Mouse (Mus musculus) ES-E14 (cell line): ENCODE measurements around the gene AU018091. TPM values are rescaled to one million over a fixed set of nuclear protein-coding genes. Genes with fewer than 3 reads are reported as not detected.
"Not testable (repeated sequence)": the region's sequence is repeated elsewhere in the genome, so short reads cannot be mapped to it uniquely, and the experiment has no call there.

ENCODE experiments used
- DNase-seq: peaks from one replicate; pipeline ENCODE4 v3.0.0-alpha.2; 2013; ENCODE audit warnings: low read depth, low spot score
- H3K27ac ChIP-seq: 2 replicates; pipeline ENCODE4 v1.5.1; 2012; ENCODE audit warnings: low read depth, mild to moderate bottlenecking, low read length, moderate library complexity, mixed read lengths; ENCODE audit not compliant: poor library complexity, insufficient read depth, severe bottlenecking
- H3K36me3 ChIP-seq: 2 replicates; pipeline ENCODE4 v1.6.1; 2012; ENCODE audit warnings: mild to moderate bottlenecking, low read length, moderate library complexity, mixed read lengths; ENCODE audit not compliant: control insufficient read depth, poor library complexity, insufficient read depth, severe bottlenecking
- H3K4me1 ChIP-seq, 2 experiments: fragments of 150-350 bp in 1 of 2; sonication (generic) in 1 of 2; 2 replicates each; pipeline ENCODE4 v1.6.1; 2012; ENCODE audit warnings: low read length in 2 of 2, mild to moderate bottlenecking in 1 of 2, mixed read lengths in 1 of 2; ENCODE audit not compliant: control insufficient read depth in 2 of 2, insufficient read depth in 2 of 2, poor library complexity in 1 of 2
- H3K4me3 ChIP-seq, 2 experiments: fragments of 150-350 bp in 1 of 2; sonication (generic) in 1 of 2; 2 replicates each; pipeline ENCODE4 v1.5.1; 2012; ENCODE audit warnings: low read length in 2 of 2, low read depth in 1 of 2, mild to moderate bottlenecking in 1 of 2, mixed read lengths in 1 of 2; ENCODE audit not compliant: insufficient read depth in 1 of 2, poor library complexity in 1 of 2, severe bottlenecking in 1 of 2
- H3K9ac ChIP-seq: 2 replicates; pipeline ENCODE4 v1.6.1; 2012; ENCODE audit warnings: low read depth, mild to moderate bottlenecking, low read length, mixed read lengths; ENCODE audit not compliant: poor library complexity, insufficient read depth, severe bottlenecking
- H3K9me3 ChIP-seq: fragments of 150-350 bp; sonication (generic); 2 replicates; pipeline ENCODE4 v1.6.1; 2012; ENCODE audit warnings: low read depth, mild to moderate bottlenecking, low read length; ENCODE audit not compliant: control insufficient read depth, insufficient read depth
- CHD2 ChIP-seq: IDR thresholded peaks from 2 replicates; pipeline ENCODE4 v1.6.1; 2014; ENCODE audit warnings: mild to moderate bottlenecking, low read depth, low read length, inconsistent platforms
- HCFC1 ChIP-seq: IDR thresholded peaks from 2 replicates; pipeline ENCODE4 v1.6.1; 2012; ENCODE audit warnings: low read length, inconsistent platforms, borderline replicate concordance; ENCODE audit not compliant: insufficient read depth
- MAFK ChIP-seq: IDR thresholded peaks from 2 replicates; pipeline ENCODE4 v1.6.1; 2014; ENCODE audit warnings: mild to moderate bottlenecking, low read depth, low read length, inconsistent platforms; ENCODE audit not compliant: insufficient read depth
- ZNF384 ChIP-seq: IDR thresholded peaks from 2 replicates; pipeline ENCODE4 v1.6.1; 2012; ENCODE audit warnings: low read depth, low read length, inconsistent platforms
- in situ Hi-C, 2 experiments: fragments of 600-800 bp; cut with MboI; formaldehyde crosslinking; loops; one replicate each; pipeline ENCODE4 v1.15.1; 2025; ENCODE audit warnings: low sequenced_read_pairs in 2 of 2, inconsistent platforms in 1 of 2; ENCODE audit not compliant: unreplicated experiment in 2 of 2
- total RNA-seq: library from RNA; depleted of rRNA; stranded (reverse); fragments of 300-350 nt; gene quantifications from 2 replicates; pipeline ENCODE4 v1.2.3, GENCODE M21; 2012; rRNA removed

The AU018091 gene
- total RNA-seq, 1 experiment, result 198 TPM

DNA sequence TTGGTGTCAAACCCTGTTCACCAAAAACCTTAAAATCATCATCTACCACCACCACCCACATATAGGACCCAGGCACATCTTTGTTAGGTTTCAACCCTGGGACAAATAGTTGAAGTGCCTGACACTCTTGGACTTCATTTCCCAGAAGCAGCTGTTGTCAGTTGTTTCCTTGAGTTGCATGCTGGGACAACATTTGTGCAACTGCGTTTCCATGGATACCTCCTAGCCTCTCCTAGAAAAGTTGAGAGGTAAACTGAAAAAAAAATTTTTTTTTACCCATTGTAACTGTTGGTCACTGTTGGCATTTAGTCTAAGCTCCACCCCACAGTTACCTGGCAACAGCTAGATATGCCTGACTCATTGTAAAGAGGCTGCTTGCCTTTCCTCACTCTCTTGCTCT lies 34.3 kb downstream of the AU018091 start:
- H3K4me1 ChIP-seq, result no peaks in the 10 kb centered on the region
- H3K27ac ChIP-seq, result no peak overlapping the region
- in situ Hi-C loops, result no loop called here
- TF ChIP-seq MAFK (no peak), HCFC1 (peak; percentile 84)
- no peaks in the 10 kb centered on the region for H3K9me3 ChIP-seq
- peak; percentile 22 for DNase-seq
- no peaks in the 10 kb centered on the region for H3K36me3 ChIP-seq
- peak overlapping the region in 1 of 2 experiments; percentile 35; a peak in 1 of 4 replicates for H3K4me3 ChIP-seq
- no peak overlapping the region for H3K9ac ChIP-seq

DNA sequence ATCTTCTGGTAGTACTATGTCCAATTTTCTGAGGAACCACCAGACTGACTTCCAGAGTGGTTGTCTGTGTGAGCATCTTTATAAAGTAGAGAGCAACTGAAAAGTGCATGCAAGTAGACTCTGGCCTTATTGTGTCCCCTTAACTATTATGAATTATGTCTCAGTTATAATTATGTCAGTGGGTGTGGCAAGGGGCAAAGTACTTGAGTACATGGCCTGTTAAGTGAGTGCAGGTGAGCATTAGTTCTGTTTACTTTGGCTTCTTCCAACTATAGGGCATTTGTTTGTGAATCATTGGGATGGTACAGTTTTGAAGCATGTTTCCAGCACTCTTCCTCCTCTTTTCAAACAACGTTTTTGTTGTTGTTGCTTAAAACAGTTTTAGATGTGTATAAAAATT lies 38.7 kb downstream of the AU018091 start:
- Histone ChIP-seq H3K4me1 (no peaks in the 10 kb centered on the region), H3K9me3 (no peaks in the 10 kb centered on the region)
- TF ChIP-seq CHD2 (no peak), ZNF384 (no peak), HCFC1 (no peak)

DNA sequence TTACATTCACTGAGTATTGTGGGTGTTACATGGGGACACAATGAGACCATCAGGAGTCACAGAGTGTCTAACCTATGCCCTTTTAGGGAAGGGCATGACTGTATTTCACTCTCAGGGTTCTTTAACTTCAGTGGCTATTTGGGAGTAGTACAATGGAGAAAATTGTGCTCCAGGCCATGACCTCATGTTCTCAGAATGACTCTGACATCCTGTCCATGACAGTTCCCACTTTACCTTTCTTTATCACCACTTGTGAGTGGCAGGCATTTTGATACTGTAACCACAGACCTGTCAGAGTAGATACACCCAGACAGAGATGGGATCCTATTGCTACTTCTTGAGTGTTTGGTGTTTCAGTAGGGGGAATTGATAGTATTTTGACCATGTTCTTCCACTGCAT lies 40.4 kb downstream of the AU018091 start:
- H3K36me3 ChIP-seq, H3K9me3 ChIP-seq, H3K9ac ChIP-seq, in situ Hi-C loops, DNase-seq, H3K4me3 ChIP-seq, H3K27ac ChIP-seq, H3K4me1 ChIP-seq: not testable (repeated sequence)

More for the DNA sequence above, 38.7 kb downstream of the AU018091 start:
- DNase-seq, result no peak
- Histone ChIP-seq H3K36me3 (no peaks in the 10 kb centered on the region), H3K27ac (no peak overlapping the region), H3K9ac (no peak overlapping the region), H3K4me3 (no peak overlapping the region)
- in situ Hi-C loops, result no loop called here

DNA sequence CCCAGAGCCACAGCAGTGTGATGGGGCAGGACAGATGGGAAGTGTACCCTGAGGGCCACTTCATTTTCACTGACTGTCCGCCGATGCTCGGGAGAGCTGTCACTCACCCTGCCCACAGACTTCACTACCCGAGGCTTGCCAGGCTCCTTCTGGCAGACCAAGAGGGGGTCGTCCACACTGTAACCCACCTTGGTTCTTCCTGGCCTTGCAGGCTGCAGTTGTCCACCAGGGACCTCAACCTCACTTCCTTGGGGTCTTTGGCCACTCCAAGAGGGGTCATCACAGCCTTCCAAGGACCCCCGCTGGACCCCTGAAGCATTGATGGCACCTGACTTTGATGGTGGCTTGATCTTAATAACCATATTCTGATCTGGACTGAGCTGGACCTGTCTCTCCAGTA lies 57.8 kb downstream of the AU018091 start:
- H3K9me3 ChIP-seq, H3K9ac ChIP-seq, H3K27ac ChIP-seq, in situ Hi-C loops, H3K4me1 ChIP-seq, H3K4me3 ChIP-seq, DNase-seq, H3K36me3 ChIP-seq: not testable (repeated sequence)

DNA sequence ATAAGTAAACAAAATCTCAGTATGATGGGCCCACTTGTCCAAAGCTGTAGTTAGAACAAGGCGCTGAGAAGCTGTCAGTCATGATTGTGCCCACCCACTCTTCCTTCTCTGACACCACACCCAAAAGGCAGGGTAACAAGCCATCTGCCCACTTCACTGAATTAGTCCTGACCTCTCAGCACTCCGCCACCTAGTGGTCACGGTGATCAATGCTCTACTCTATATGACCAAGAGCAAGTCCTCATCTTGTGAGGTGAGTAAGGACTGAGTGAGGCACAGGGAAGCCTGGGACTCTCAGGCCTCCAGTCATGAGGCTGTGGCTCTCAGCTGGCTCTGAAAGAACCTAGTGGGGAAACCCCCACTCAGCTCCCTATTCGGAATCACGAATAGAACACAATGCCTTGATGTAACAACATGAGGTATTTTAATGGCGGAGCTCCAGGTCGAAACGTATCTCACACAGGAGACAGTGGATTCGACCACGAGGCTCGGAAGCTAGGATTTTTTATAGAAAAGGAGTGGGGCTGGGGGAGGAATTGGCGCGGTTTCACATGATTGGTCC lies 62.4 kb downstream of the AU018091 start:
- peak; percentile 21 for DNase-seq
- peak overlapping the region; percentile 62; the same call in 1 of the 2 replicates for H3K27ac ChIP-seq
- in situ Hi-C loops, H3K9ac ChIP-seq, H3K36me3 ChIP-seq, H3K9me3 ChIP-seq, H3K4me3 ChIP-seq, H3K4me1 ChIP-seq: not testable (repeated sequence)

Other genes with a start within 250 kb of the AU018091 start
- 3.7 and 8.0 TPM in 2 replicates for gene Nlrp12, start 80.5 kb upstream of the AU018091 start, total RNA-seq
- 80.8 and 84.1 TPM in 2 replicates for gene Myadm, start 119.9 kb upstream of the AU018091 start, total RNA-seq
- 6.6 and 7.3 TPM in 2 replicates for gene Prkcg, start 120.0 kb upstream of the AU018091 start, total RNA-seq
- 14.4 and 16.0 TPM in 2 replicates for gene Cacng7, start 163.8 kb upstream of the AU018091 start, total RNA-seq
- 7.8 and 9.8 TPM in 2 replicates for gene Cacng8, start 221.5 kb upstream of the AU018091 start, total RNA-seq